Mouse (Mus musculus): ENCODE measurements around the gene Slx4ip.

DNA sequence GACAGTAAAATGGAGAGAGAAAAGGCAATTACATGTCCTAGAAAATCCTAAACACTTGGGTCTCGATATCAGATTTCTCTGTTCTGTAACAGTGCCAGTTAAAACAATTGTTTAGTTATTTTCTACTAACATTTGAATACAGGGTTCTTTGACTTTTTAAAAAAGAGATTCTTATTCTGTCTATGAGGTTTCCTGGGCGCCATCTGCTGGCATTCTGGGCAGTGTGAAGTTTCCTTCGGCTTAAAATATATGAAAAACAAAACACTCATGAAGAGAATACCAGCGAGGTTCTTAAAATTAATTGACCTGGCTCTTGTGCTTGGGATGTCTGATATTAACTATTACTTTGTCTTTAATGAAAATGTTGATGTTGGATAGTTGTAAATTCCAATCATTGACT, 4.2 kb upstream of the Slx4ip start:
- no peak for TF ChIP-seq GATA1 (IDR thresholded peaks at IDR 0.05; ENCODE audit: borderline replicate concordance, low read length)
- TF ChIP-seq FLI1 (IDR thresholded peaks at IDR 0.05; ENCODE audit: low read length), result no peak

Data from megakaryocyte, embryonic 14.5 days (primary cell).